Mouse (Mus musculus) spleen, adult 2 months (tissue): ENCODE data around the gene Dmap1.

Source experiments
- CTCF ChIP-seq: fragments of 200-500 bp; IDR thresholded peaks from 2 replicates; pipeline ENCODE4 v1.5.1; 2011; ENCODE audit warnings: mild to moderate bottlenecking, inconsistent platforms; ENCODE audit not compliant: insufficient read depth, insufficient read length, insufficient replicate concordance; ENCODE audit errors: extremely low read depth
- POLR2A ChIP-seq: fragments of 200-500 bp; IDR thresholded peaks from 2 replicates; pipeline ENCODE4 v1.6.1; 2011; ENCODE audit warnings: low read depth, low read length, inconsistent platforms

DNA sequence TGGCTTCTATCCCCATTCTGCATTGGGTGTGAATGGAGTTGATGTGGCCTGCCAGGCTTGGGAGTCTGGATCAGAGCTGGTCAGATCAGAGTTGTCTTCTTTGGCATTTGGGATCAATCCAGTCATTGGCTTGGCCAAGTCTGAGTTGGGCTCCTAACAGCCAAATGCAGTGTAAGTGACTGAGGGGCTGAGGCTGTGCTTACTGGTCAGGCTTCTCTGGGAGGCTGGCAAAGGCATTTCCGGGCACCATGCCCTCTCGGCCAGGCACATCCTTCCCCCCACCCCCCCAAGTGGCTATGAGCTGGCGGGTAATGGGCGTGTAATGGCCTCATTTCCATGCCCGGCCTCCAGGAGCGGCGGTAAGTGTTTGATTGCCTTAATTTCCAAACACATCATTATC, 16.5 kb downstream of the Dmap1 start:
- TF ChIP-seq CTCF = no peak
- TF ChIP-seq POLR2A = no peak
